Mouse (Mus musculus) common myeloid progenitor, adult 5-6 weeks (primary cell): Measurements from ENCODE around the gene Spire2. TPM values are rescaled to one million over a fixed set of nuclear protein-coding genes. Genes with fewer than 3 reads are reported as not detected.
"Not testable (repeated sequence)": the region's sequence is repeated elsewhere in the genome, so short reads cannot be mapped to it uniquely, and the experiment has no call there.

Experiments
- ATAC-seq: replicated peaks from 2 replicates; pipeline ENCODE4 v1.8.0; 2016; ENCODE audit warnings: low read depth, mild to moderate bottlenecking, moderate TSS enrichment, inconsistent platforms; ENCODE audit not compliant: poor library complexity, severe bottlenecking
- total RNA-seq: library from RNA; stranded (forward); fragments of 200-1000, 187-1606 nt; gene quantifications from 2 replicates; pipeline ENCODE4 v1.2.3, GENCODE M21; 2017

Spire2 gene
- total RNA-seq, 1 experiment from 2014 or later, result 2.9 TPM

DNA sequence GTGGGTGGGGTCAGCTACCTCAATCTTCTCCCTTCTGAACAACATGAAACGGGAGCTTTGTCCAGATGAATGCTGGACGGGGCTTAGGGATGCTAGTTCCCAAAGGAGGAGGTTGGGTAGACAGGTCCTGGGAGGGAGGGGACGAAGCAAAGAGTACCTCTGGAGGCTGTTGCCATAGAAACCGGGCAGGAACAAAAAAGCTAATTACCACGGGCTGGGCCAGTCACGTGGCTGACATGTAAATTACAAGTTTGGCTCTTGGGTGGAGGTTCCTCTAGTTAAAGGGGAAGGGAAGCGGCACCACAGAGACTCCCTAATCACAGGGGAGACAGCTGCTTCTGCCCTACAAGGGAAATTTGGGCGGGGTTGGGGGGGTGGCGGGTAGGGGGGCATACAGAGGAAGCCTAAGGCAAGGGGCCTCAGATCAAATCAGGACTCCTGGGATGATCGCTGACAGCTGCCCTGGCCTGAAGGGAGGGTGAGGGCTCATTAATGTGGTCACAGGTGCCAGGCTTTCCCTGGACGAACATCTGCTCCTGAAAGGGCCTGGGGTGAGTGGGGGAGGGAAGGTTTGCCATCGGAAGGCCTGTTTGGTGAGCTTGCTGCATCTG lies 80.2 kb downstream of the Spire2 start:
- no peak for ATAC-seq

DNA sequence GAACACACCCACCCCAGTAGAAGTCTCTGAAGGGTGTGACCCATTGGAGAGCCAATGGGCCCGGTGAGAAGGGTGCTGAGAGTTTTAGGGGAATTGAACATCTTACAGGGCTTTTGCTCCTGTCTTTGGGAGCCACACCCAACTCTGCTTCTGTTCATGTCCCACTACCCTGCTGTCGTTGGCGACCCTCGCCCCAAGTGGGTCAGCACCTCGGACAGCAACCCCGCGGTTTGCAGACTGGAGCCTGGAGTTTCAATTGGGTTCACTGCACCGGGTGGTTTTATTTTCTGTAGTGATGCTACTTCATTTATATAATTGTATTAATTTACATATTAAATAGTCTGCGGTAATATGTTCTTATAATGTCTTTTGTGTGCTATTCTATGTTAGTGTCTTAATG lies 81.7 kb downstream of the Spire2 start:
- no peak for ATAC-seq

DNA sequence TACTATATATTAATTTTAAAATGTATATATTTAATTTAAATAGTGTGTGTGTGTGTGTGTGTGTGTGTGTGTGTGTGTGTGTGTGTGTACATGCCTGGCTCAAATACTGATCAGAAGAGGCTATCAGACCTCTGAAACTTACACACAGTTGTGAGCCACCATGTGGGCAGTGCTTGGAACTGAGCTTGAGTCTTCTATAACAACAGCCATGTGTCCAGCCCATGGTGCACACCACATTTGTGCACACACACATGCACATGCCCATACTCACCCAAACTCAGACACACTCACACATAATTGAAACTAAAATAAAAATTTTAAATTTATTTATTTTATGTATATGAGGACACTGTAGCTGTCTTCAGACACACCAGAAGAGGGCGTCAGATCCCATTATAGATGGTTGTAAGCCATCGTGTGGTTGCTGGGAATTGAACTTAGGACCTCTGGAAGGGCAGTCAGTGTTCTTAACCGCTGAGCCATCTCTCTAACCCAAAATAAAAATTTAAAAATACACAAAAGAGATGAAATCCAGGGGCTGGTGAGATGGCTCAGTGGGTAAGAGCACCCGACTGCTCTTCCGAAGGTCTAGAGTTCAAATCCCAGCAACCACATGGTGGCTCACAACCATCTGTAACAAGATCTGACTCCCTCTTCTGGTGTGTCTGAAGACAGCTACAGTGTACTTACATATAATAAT lies 82.6 kb downstream of the Spire2 start:
- ATAC-seq, result not testable (repeated sequence)

DNA sequence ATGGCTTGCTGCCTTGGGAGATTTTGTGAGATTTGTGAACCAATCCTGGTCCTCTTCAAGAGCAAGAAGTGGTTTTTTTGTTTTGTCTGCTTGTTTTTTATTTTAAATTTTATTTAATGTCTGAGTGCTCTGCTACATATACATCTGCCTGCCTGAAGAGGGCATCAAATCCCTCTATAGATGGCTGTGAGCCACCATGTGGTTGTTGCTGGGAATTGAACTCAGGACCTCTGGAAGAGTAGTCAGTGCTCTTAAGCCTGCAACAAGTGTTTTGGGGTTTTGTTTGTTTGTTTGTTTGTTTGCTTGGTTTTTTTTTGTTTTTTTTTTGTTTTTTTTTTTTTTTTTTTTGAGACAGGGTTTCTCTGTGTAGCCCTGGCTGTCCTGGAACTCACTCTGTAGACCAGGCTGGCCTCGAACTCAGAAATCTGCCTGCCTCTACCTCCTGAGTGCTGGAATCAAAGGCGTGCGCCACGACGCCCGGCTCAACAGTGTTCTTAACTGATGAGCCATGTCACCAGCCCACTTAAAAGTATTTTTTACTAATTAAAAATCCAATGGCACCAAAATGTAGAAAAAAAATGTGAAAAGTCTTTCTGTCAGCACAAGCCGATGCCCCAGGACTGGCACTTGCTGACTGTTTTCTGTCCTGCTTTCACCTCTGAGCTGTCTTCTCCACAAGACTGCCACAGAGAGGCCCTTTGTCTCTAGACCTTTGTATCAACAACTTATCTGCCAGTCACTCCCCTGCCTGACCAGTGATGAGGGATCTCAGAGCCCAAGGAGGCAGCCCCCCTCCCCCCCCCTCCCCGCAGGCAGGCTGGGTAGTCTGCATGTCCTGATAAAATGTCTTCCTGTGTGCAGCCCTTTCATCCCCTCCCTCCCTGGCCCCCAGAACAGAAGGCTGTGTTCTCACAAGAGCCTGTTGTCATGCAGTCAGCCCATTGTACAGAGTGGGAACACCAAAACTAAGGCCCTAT lies 83.7 kb downstream of the Spire2 start:
- peak; percentile 42 for ATAC-seq

DNA sequence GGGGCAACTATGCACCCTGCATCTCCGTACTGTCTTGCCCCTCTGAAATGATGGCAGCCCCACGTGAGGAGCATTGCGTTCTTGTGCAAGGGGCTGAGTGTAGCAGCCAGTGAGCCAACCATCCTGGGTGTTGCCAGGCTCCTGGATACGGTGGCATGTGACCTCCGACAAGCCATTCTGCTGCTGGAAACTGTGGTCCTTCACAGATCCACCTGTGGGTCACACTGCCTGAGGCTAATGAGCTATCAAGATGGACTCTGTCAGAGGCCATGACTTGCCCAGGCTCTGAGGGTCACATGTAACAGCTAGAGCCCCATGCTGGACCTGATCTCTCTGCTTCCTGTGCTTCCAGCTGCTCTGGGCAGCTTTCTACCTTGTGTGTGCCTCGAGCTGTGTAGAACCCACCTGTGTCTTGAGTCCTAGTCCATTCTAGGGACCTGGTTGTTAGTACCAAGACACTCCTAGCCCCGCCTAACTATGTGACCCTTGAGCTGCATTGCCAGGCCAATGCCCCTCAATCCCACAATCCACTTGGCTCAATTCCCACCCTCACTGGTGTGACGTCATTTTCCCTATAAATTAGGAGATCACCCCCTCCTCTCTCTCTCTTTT lies 84.5 kb downstream of the Spire2 start:
- ATAC-seq, result no peak

Other genes starting within 250 kb of the Spire2 start
- gene Rpl13, start 230.4 kb upstream of the Spire2 start, total RNA-seq, result 3,285 and 3,463 TPM in 2 replicates
- gene Cpne7, start 215.3 kb upstream of the Spire2 start, total RNA-seq, result 0.14 and 1.4 TPM in 2 replicates
- gene Sult5a1, start 174.4 kb upstream of the Spire2 start, total RNA-seq, result not detected in 2 replicates
- not detected in 2 replicates for gene Dpep1, start 146.5 kb upstream of the Spire2 start, total RNA-seq
- gene Chmp1a, start 120.0 kb upstream of the Spire2 start, total RNA-seq, result 23.5 and 26.8 TPM in 2 replicates
- gene Spata33, start 119.9 kb upstream of the Spire2 start, total RNA-seq, result 0.59 and 3.6 TPM in 2 replicates
- gene Cdk10, start 107.9 kb upstream of the Spire2 start, total RNA-seq, result 15.7 and 21.1 TPM in 2 replicates
- 1.8 and 3.8 TPM in 2 replicates for gene Spata2l, start 96.5 kb upstream of the Spire2 start, total RNA-seq
- 8.2 and 9.1 TPM in 2 replicates for gene Zfp276, start 78.5 kb upstream of the Spire2 start, total RNA-seq
- 6.3 and 14.2 TPM in 2 replicates for gene Vps9d1, start 78.4 kb upstream of the Spire2 start, total RNA-seq
- 23.1 and 43.3 TPM in 2 replicates for gene Fanca, start 14.1 kb upstream of the Spire2 start, total RNA-seq
- 105 and 176 TPM in 2 replicates for gene Tcf25, start 41.0 kb downstream of the Spire2 start, total RNA-seq
- gene Mc1r, start 74.4 kb downstream of the Spire2 start, total RNA-seq, result not detected in 2 replicates
- gene Tubb3, start 78.7 kb downstream of the Spire2 start, total RNA-seq, result 0.87 TPM in 1 of 2 replicates, not detected in the other
- 41.3 and 43.9 TPM in 2 replicates for gene Def8, start 90.8 kb downstream of the Spire2 start, total RNA-seq
- gene Afg3l1, start 145.2 kb downstream of the Spire2 start, total RNA-seq, result 20.2 and 22.6 TPM in 2 replicates
- gene Dbndd1, start 182.8 kb downstream of the Spire2 start, total RNA-seq, result not detected in 2 replicates
- gene Gas8, start 186.1 kb downstream of the Spire2 start, total RNA-seq, result 10.3 and 16.7 TPM in 2 replicates